Mouse (Mus musculus): Measurements from ENCODE around the gene Zmiz1.

The Zmiz1 gene

GRCm38 (mm10) chr14:25711177-25711576 is 252.2 kb downstream of the Zmiz1 start:
- no peak for DNase-seq

- no peak for DNase-seq
Measured at GRCm38 (mm10) chr14:25711602-25712001, 252.6 kb downstream of the Zmiz1 start.

GRCm38 (mm10) chr14:25713443-25713842 is 254.5 kb downstream of the Zmiz1 start:
- no peak for DNase-seq
